Mouse (Mus musculus): ENCODE results near the gene Sox30.

Sox30 gene

DNA sequence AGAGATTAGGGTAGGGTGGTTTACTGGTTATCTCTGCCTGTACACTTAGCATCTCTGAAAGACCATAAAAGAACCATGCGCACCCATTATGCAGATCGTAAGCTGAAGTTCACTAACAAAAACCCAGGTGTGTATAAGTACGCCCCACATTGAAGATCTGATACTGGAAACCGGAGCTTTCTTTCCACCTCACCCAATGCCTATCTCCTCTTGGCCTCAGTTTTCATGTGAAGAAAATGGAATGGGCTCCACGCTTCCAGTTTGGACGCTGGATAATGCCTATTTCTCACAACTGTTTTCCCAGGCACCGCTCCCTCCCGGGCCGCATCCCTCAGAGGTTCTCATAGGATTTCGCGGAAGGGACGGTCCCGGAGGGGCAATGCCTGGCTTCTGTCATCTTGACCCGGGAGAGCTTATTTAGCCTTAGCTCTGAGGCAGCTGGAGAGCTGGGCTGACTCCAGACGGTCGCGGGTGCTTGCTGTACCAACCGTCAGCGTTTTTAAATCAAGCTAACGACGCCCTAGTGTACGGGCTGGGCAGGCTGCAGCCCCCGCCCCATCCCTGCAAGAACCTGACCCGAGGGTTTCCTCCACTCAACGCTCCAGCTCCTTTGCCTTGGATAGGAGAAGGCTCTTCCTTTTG, 76.8 kb downstream of the Sox30 start:
- DNase-seq: no peak

GRCm38 (mm10) chr11:46058011-46058410, 77.9 kb downstream of the Sox30 start:
- no peak for DNase-seq

GRCm38 (mm10) chr11:46058916-46059315, 78.8 kb downstream of the Sox30 start:
- DNase-seq: no peak

- no peak for DNase-seq
Observed at GRCm38 (mm10) chr11:46059887-46060650, 80.0 kb downstream of the Sox30 start.

GRCm38 (mm10) chr11:46060651-46061020, 80.5 kb downstream of the Sox30 start:
- no peak for DNase-seq

DNA sequence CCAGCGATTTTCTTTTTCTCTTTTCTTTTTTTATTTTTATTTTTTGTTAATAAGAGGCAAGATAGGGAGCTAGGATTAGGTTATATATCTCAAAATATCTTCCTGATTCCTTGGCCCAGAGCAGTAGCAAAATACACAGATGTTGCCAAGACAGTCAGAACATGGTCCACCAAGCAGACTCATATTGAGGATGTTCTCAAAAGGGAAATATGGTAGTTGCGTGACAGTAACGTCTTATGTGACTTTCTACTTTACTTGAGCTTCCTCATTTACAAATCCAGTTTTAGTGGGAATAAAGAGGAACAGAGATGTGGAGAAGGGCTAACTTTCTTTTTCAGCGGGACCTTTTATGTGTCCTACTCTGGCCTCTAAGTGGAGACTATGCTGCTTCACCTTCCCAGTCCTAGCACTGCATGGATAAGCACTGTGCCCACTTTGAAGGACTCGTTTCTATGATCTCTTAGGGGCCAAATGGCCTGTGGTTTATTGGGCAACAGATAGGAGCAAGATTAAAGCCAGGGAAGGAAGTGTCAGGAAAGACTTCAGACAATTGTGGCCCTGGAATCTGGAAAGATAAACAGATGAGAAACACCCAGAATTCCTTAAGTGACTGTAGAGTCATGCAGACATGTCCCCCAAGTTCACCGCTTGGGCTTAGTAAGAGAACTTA, 81.8 kb downstream of the Sox30 start:
- no peak for DNase-seq

DNA sequence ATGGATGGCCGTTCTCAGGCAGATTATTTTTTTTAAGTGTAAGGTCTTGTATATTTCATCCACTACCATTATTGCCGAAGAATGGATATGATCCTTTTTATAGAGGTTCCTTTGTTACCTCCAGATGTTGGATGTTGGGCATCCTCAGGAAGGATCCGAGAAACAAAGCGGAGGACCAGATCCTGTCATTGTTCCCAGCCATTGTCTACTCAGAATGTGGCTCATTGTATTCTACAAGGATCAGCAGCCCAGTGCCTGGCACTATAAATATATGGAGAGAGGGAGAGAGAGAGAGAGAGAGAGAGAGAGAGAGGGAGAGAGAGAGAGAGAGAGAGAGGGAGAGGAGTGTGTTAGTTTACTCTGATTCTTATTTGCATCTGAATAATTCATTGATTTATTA, 82.5 kb downstream of the Sox30 start:
- peak; percentile 28 for DNase-seq

GRCm38 (mm10) chr11:46062993-46063731, 83.1 kb downstream of the Sox30 start:
- no peak for DNase-seq

DNA sequence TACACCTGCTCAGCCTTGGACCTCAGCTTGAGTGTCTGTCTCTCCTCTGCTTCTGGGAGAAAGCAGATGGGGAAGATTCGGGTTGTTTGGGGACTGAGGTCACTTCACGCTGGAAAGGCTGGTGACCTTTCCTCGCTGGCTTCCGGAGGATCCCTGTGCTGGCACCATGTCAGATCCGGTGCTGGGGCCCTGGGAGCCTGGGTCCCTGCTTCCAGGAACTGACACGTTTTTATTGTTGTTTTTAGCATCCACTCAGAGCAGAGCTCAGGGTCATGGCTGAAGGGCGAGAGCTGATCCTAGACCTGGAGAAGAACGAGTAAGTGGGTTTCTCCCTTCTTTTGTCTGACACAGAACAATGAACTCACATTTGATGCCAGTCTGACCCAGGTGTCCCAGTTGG, 84.7 kb downstream of the Sox30 start:
- no peak for DNase-seq

DNA sequence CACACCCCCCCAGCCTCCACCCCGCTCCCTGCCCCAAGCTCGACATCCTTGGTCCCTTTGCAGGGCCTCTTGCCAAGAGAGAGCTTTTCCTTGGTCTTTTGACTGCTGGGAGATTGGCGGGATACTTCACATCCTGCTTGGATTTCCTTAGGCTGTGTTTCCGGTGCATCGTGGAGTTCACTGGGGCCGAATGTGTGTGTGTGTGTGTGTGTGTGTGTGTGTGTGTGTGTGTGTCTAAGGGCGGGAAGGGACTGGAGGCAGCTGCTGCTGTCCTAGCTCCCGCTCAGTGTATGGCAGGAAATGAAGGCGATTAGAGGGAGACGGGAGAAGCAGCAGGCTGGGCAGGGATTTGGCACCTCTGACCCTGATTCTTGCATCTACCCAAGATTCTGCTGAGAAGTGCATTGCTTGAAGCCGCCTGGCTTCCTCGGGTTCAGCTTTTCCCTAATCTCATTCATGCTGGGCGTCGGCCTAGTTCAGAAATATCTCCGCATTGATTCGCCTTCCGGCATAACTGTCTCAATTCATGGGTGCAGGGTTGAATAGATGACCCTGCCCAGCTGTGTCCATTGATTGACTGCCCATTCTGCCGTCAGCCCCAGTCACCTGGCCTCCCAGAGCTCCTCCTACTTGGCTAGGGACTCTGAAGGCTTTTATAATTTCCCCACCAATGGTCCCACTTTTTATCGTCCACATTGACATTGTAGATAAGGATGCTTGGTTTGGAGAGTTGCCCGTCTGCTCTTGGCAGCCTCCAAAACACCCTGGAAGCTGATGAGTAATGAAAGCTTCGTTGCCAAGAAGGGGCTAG, 85.3 kb downstream of the Sox30 start:
- DNase-seq: peak; percentile 50
